Mouse (Mus musculus) erythroid progenitor cell, adult 5-6 weeks (primary cell): ENCODE results near the gene Ssc4d. TPM values are rescaled to one million over a fixed set of nuclear protein-coding genes. Genes with fewer than 3 reads are reported as not detected.
A peak's percentile ranks its signal among the peaks of the same experiment; 100 is the strongest.

Experiments used
- ATAC-seq: replicated peaks from 2 replicates; pipeline ENCODE4 v1.8.0; 2016; ENCODE audit warnings: moderate number of reproducible peaks, mild to moderate bottlenecking, moderate TSS enrichment, inconsistent platforms; ENCODE audit not compliant: poor library complexity, low FRiP score, severe bottlenecking
- total RNA-seq, 2 experiments: library from RNA; stranded (forward) in 1 of 2; stranded (reverse) in 1 of 2; fragments of 150-400 nt in 1 of 2; fragments of 186-747, 209-891 nt in 1 of 2; gene quantifications; 2 replicates each; pipeline versions ENCODE4 v1.2.3 to v1.2.4; 2015 to 2017; ENCODE audit warnings: low replicate concordance in 2 of 2

Ssc4d gene
- total RNA-seq, 2 experiments from 2014 or later = not detected

DNA sequence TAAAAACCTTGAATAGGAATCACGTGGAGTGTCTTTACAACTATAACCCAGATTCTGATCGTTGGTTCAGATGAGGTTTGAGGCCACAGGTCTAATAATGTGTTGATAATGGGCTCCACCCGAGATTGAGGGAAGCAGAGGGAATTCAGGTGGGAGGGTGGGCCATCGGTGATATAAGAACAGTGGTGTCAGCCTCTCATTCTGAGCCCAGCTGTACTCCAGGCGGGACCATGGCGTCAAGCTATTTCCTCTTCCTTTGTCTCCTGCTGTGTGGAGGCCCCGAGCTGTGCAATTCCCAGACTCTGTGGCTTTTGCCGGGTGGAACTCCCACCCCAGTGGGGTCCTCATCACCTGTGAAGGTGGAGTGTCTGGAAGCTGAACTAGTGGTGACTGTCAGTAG lies 5.6 kb upstream of the Ssc4d start, which contains the start of gene Zp3:
Zp3 (plus strand) TSS at position 196 of the 400 bp plus-strand sequence.
- ATAC-seq = no peak

DNA sequence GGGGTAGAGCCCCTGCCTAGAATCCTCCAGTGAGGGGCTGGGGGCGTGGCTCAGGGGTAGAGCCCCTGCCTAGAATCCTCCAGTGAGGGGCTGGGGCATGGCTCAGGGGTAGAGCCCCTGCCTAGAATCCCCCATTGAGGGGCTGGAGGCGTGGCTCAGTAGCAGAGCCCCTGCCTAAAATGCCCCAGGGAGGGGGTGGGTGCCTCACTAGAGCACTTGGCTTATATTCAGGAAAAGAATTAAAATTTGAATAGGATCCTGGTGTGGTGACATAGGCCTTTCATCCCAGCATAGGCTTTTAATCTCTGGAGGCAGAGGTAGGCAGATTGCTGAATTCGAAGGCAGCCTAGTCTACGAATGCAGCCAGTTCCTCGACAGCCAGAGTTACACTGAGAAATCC lies 5.0 kb upstream of the Ssc4d start:
- no peak for ATAC-seq

DNA sequence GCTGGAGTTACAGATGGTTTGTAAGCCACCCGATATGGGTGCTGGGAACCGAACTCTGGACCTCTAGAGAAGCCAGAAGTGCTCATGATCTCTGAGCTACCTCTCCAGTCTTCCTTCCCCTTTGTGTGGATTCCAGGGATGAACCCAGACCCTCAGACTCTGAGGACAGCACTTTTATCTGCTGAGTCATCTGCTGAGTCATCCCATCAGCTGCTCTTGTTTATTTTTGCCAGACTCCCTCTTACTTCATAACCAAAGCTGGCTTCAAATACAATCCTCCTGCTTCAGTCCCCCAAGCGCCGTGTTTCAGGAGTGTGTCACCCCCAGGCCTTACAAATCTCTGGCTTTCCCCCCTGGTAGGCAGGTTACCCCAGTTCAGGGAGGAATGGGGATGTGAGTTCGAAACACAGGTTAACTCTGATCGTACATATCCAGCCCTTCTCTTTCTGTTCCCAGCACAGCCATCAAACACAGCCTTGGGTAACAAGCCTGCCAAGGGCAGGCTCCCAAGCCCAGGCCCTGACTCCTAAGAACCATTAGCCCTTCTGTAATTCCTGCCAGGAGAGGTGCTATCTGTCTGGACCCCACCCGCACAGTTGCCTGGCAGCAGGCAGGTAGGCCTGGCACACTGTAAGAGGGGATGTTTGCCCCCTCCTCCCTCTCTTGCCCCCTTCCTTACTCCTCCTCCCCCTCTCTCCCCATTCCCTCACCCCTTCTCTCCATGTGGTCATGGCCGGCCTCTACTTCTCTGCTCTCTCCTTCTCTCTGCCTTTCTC lies 1.8 kb upstream of the Ssc4d start:
- ATAC-seq = no peak

DNA sequence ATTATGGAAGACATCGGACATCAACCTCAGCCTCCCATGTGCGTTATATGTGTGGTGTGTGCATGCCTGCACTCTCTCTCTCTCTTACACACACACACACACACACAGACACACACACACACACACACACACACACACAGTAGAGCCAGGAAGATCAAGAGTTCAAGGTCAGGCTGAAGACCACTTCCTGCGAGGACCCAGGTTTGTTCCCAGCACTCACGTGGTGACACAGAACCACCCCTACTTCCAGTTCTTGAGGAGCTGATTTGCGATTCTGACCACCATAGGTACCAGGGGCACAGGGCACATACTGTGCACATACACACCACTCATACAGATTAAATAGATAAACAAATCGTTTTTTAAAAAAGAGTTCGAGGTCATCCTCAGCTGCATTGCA lies 2.5 kb downstream of the Ssc4d start:
- ATAC-seq = no peak

DNA sequence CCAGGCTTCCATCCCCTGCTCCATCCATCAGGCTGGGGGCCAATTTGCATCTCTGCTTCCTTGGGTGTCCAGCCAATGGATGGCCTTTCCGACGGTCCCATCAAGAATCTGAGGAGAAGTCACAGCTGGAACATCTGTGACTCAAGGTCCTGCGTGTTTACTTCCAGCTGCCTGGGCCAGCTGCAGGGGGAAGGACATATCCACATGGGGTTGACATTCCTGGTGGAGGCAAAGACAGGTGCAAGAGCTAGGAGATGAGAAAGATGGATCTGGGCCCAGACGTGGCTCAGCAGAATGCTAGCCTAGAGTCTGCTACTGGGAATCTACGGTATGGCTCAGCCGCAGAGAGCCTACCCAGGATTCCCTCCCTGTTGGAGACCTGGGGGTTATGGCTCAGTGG lies 4.1 kb downstream of the Ssc4d start:
- ATAC-seq = no peak

DNA sequence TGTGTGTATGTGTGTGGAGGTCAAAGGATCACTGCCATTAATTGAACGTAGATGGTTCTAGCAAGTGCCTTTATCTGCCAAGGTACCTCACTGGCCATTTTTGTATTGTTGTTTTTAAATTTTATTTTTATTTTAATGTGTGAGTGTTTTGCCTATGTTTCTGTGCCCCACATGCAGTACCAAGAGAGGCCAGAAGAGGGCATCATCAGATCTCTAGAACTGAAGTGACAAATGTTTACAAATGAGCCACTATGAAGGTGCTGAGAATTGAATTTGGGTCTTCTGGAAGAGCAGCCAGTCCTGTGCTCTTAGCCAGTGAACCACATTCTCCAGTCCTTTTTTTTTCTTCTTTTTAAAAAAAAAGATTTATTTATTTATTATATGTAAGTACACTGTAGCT lies 5.5 kb downstream of the Ssc4d start:
- ATAC-seq = 0 out of 2 replicates have a peak, but pooled peaks have one; percentile 40

DNA sequence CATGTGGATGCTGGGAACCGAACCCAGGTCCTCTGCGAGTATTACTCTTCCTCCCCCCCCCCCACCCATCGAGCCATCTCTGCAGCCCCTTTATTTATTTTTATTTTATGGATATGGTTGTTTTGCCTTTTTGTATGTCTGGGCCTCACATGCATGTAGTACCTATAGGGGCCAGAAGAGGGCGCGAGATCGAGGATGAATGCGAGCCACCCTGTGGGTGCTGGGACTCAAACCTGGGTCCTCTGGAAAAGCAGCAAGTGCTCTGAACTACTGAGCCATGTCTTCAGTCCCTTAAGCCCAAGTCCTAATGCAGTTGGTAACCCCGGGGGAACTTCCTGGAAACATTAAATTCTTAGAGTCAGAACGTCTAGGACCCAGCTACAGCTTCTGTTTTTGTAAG lies 7.5 kb downstream of the Ssc4d start:
- no peak for ATAC-seq

DNA sequence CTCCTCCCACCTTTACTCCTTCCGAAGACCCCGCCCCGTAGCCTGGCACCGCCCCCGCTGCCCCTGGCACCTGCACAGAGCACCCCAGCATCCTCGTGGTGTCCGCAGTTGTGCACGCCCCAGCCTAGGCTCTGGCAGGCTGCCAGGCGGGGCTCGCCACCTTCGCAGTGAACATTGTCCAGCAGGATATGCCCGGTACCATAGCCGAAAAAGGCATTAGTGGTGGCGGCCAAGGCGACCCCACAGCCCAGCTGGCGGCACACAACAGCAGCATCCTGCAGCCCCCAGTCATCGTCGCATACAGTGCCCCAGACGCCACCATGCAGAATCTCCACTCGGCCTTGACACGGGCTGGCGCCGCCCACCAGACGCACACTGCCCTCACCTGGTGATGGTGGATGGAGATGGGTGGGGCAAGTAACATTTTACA lies 8.8 kb downstream of the Ssc4d start:
- ATAC-seq = no peak

DNA sequence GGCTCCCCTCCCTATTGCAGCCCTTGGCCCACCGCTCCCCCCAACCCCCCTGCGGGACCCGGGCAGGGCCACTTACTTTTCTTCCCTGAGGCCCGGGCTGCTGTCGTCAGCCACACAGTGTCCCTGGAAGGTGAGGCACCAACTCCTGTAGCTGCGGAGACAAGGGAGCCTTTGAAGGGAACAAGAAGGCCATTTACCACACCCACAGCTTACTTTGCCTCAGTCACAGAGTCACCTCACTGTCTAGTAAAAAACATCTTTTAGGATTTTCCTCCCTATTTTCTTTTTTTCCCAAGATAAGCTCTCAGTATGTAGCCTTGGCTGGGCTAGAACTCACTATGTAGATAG lies 11.1 kb downstream of the Ssc4d start:
- no peak for ATAC-seq

DNA sequence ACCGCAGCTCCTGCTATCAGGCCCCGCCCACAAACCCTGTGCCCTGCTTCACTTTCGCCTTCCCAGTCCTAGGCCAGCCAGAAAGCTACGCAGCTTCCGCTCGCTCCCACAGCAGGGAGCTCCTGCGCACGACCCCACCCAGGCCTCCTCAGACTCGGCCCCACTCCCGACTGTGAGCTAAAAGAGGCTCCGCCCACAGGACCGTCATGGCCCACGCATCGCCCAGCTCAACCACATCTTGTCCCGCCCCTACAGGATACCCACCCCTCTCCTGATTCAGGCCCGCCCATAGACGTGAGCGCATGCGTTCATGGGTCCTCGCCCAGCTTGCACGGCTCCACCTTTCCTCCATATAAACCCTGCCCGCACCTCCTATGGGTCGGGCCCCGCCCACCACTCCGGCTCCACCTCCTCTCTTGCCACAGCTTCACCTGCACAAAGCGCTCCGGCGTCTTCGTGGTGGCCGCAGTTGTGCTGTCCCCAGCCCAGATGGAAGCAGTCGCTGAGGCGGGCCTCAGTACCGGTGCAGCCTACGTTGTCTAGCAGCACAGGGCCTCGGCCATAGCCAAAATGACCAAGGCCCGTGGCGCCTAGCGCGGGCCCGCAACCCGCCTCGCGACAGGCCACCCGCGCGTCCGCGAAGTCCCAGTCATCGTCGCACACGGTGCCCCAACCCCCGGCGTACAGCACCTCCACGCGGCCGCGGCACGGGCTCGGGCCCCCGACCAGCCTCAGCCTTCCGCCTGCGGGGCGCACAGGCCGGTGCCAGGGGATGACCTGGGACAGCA lies 11.6 kb downstream of the Ssc4d start:
- peak; percentile 85 for ATAC-seq

DNA sequence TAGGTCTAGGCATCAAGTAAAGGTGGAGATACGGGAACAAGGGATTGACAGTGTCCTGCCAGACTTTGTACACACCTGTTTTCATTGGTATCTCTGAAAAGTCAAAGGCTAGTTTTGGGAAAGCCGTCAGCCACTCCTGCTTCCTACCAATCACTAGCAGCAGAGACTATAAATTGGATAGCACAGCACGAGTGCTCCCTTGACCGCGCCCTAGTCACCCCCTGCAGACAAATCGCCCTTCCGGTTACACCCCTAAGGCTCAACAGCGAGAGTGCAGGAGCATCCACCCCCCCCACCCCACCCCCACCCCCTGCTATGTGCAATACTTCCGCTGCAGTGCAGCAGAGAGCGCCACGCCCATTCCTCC lies 12.2 kb downstream of the Ssc4d start:
- no peak for ATAC-seq

DNA sequence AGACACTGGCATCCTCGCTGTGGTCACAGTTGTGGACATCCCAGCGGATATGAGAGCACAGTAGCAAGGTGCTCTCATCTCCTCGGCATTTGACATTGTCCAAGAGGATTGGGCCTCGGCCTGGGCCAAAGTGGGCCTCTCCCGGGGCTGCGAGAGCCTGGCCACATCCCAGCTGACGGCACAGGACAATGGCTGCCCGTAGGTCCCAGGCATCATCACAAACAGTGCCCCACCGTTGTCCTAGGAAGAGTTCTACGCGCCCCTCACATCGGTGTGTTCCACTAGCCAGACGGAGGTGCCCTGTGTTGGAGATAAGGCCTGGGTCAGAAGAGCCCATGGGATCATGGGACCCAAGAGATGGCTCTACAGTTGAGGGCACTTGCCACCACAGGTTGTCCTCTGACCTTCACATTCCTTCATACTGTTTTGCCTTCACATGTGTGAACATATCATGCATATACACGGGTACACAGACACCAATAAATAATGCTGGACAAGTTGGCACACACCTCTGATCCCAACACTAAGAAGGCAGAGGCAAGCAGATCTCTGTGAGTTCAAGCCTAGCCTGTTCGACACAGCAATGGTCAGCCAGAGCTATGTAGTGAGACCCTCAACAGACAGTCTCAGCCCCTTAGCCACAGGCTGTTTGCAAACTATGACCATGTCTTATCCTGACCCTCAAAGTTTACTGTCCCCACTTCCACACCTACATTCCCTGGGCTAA lies 13.3 kb downstream of the Ssc4d start:
- ATAC-seq = no peak

DNA sequence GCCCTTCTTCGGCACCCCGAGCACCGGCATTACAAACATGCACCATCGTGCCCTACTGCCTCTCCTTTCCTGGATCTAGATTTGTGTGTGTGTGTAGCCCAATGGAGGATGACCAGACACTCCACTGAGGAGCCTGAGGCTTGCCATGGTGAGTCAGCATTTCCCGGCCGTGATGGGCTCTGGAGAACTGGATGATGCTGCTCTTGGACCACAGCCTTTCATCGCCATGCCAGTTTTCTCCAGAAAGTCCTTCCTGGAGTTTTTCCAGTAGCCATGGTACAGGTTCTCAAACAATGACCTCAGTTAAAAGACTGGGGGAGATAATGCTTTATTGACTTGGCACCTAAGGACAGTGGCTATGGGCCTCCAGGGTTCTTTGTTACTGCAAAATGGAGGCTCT lies 14.4 kb downstream of the Ssc4d start:
- no peak for ATAC-seq

DNA sequence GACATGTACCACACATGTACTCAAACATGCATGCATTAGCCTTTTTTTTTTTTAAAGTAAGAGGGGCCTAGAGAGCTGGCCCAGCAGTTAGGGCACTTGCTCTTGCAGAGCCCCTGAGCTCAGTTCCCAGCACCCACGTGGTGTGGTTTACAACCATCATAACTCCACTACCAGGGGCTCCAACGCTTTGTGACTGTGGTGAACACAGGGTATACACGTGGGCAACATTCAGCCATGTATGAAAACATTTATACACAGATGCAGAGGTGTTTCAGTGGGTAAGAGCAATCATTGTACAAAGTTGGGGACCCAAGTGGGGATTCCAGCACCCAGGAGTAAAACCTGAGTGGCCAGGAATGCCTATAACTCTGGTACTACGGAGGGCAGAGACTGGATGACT lies 16.0 kb downstream of the Ssc4d start:
- no peak for ATAC-seq

DNA sequence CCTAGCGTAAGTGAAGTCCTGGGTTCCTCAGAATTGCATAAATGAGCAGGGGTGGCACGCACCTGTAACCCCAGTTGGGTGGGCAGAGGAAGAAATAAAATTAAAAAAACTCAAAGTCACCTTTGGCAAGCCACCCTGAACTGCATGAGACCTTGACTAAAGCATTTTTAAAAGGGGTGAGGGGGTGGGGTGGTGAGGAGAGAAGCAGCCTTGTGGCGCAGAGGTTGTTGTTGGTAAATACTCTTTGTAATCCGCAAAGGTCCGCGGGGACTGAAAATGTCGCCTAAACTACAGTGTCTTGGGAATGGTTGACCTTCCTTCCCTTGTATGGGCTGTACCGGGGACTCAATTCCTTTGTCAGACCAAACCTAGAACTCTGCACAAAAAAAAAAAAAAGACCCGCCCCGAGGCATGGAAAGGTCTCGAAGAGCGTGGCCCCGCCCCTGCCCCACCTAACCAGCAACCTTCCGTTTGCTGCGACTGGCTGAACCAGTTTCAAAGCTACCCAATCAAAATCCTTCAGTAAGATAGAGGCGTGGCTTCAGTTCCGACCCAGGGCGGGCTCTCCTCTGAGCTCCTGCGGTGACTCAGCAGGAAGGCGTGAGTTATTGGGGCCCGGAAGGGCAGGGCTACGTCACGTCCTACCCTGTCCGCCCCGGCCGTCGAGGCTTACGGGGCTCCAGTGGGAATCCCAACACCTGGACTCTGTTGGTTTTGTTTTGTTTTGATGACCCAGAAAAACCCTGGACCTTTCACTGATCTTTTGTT lies 16.9 kb downstream of the Ssc4d start:
- ATAC-seq = peak; percentile 86

DNA sequence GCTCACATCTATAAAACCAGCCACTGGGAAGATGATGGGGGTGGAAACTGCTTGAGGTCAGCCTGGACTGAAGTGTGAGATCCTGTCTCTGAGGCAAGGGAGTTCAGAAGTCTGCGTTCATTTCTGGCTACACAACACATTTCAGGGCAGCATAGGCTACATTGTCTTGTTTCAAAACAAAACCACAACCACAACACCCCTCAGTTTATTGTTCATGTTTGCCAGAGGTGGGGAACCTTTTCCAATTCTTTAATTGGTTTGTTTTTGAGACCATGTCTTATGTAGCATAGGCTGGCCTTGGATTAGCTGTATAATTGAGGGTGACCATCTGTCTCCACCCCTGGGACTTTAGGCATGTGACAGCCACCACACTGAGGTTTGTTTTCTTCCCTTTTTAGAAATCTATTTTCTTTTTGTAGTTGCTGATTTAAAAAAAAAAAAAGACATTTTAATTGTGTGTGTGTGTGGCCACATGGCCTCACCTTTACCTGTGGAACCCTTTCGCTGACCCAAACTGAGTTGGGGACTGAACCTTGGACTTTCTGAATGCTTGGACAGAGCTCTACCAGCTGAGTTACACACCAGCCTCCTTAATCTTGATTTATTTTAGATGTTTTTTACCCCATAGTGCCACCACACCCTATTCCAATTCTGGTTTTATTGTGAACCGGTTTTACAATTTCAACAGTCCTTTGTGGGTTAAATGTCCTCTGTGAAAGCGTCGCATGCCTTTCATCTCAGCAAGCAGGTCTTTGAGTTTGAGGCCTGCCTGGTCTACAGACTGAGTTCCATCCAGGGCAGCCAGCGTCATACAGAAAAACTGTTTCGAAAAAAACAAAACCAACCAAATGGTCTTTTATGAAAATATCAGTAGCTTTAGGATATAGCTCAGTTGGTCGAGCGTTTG lies 17.8 kb downstream of the Ssc4d start:
- ATAC-seq = no peak

DNA sequence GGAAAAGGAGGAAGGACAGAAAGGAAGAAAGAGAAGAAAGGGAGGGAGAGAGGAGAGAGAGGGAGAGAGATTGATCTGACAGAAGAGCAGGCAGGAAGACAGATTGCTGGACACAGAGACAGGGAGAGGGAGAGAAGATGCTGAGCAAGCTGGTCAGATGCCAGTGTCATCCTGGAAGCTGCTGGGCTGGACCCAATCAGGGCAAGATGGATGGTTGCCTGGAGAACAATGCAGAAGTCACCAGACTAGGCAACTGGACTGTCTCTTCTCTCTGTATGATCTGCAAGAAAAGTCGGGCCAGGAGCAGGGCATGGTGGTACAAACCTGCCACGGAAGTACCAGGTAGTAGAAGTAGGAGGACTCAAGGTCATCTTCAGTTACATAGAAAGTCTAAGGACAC lies 21.5 kb downstream of the Ssc4d start:
- ATAC-seq = no peak

DNA sequence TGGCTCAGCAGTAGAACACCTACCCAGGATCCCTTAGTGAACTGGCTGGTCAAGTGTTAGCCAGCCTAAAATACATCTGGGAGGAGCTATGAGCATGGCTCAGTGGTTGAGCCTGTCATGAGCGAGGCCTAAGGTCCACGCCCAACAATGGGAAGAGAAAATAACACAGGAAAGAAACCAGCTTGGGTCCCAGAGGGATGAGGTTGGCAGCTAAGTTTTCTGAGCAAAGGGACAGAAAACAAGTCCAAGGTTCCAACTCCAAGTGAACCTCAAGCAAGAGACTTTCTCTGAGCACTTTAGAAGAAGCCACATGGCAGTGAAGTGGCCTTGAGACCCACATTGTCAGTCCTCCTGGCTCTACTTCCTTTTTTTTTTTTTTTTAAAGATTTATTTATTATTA lies 22.7 kb downstream of the Ssc4d start:
- ATAC-seq = peak; percentile 25
